Mouse (Mus musculus) kidney, adult 2 months (tissue): ENCODE measurements around the gene Traf3ip1. TPM values are rescaled to one million over a fixed set of nuclear protein-coding genes. Genes with fewer than 3 reads are reported as not detected.
A peak's percentile ranks its signal among the peaks of the same experiment; 100 is the strongest.

Source experiments
- DNase-seq: peaks from one replicate; pipeline ENCODE4 v3.0.0; 2021
- H3K27ac ChIP-seq: fragments of 200-500 bp; 2 replicates; pipeline ENCODE4 v1.5.1; 2012; ENCODE audit warnings: low read depth, low read length, control low read depth, inconsistent platforms; ENCODE audit not compliant: insufficient read depth
- H3K27me3 ChIP-seq: fragments of 200-500 bp; replicated peaks from 2 replicates; pipeline ENCODE4 v1.6.1; 2012; ENCODE audit warnings: mild to moderate bottlenecking, moderate library complexity, low read length, inconsistent platforms; ENCODE audit not compliant: control insufficient read depth, insufficient read depth
- H3K36me3 ChIP-seq: fragments of 200-500 bp; 2 replicates; pipeline ENCODE4 v1.6.1; 2012; ENCODE audit warnings: mild to moderate bottlenecking, moderate library complexity, low read length, inconsistent platforms; ENCODE audit not compliant: control insufficient read depth, insufficient read depth
- H3K4me1 ChIP-seq: fragments of 200-500 bp; 2 replicates; pipeline ENCODE4 v1.6.1; 2011; ENCODE audit warnings: low read length; ENCODE audit not compliant: control insufficient read depth, insufficient read depth
- H3K4me3 ChIP-seq: fragments of 200-500 bp; 2 replicates; pipeline ENCODE4 v1.5.1; 2011; ENCODE audit warnings: mild to moderate bottlenecking, low read depth, low read length, control low read depth; ENCODE audit not compliant: insufficient read depth
- CTCF ChIP-seq: fragments of 200-500 bp; conservative IDR thresholded peaks from 2 replicates; pipeline ENCODE4 v1.5.1; 2011; ENCODE audit warnings: low read depth, mild to moderate bottlenecking, control low read depth, low read length, moderate library complexity, mixed read lengths; ENCODE audit not compliant: insufficient read depth, insufficient read length
- POLR2A ChIP-seq: fragments of 200-500 bp; IDR thresholded peaks from one replicate; pipeline ENCODE4 v1.6.1; 2011; ENCODE audit warnings: low read depth, low read length, control low read depth
- WGBS: fragments of 180-500 bp; shearing (Covaris S2); methylation state at CpG from one replicate; pipeline ENCODE4 v1.1.7; 2018; 5-methylcytosine and 5-hydroxymethylcytosine counted together
- polyA plus RNA-seq: library from polyadenylated mRNA; depleted of rRNA; stranded (reverse); fragments of >200 nt; gene quantifications from 2 replicates; pipeline ENCODE4 v1.2.3, GENCODE M21; 2012

Gene Traf3ip1
- polyA plus RNA-seq, 1 experiment = 11.2 TPM

- TF ChIP-seq POLR2A (no peak), CTCF (no peak)
- Histone ChIP-seq H3K27ac (no peak overlapping the region), H3K36me3 (no peaks in the 10 kb centered on the region), H3K27me3 (no peaks in the 10 kb centered on the region), H3K4me1 (peaks cover 8% of the 10 kb centered on the region; the same call in 1 of the 2 replicates), H3K4me3 (peak overlapping the region; percentile 78)
- no peak for DNase-seq
- WGBS = 16% methylated on average over 15 of the region's 15 CpGs
Observed at GRCm38 (mm10) chr1:91541042-91541592, 46.7 kb downstream of the Traf3ip1 start.

- no peak overlapping the region for H3K27ac ChIP-seq
- DNase-seq = no peak
- TF ChIP-seq POLR2A (no peak), CTCF (no peak)
- 91% methylated on average over 4 of the region's 4 CpGs for whole genome bisulfite sequencing
- no peak overlapping the region for H3K4me3 ChIP-seq
- H3K36me3 ChIP-seq = 0 out of 2 replicates have a peak, but pooled peaks cover 1% of the 10 kb centered on the region
- no peaks in the 10 kb centered on the region for H3K27me3 ChIP-seq
- peaks cover 8% of the 10 kb centered on the region; the same call in 1 of the 2 replicates for H3K4me1 ChIP-seq
Observed at GRCm38 (mm10) chr1:91543974-91544373, 49.5 kb downstream of the Traf3ip1 start.

- WGBS = 89% methylated on average over 1 of the region's 1 CpGs
- H3K4me3 ChIP-seq = no peak overlapping the region
- H3K27ac ChIP-seq = no peak overlapping the region
- no peak for DNase-seq
- H3K27me3 ChIP-seq = no peaks in the 10 kb centered on the region
- H3K36me3 ChIP-seq = 0 out of 2 replicates have a peak, but pooled peaks cover 1% of the 10 kb centered on the region
- no peak for TF ChIP-seq POLR2A
- no peak for TF ChIP-seq CTCF
- no peaks in the 10 kb centered on the region; the same call in 1 of the 2 replicates for H3K4me1 ChIP-seq
Observed at GRCm38 (mm10) chr1:91545226-91545625, 50.8 kb downstream of the Traf3ip1 start.

GRCm38 (mm10) chr1:91547567-91547966 lies 53.1 kb downstream of the Traf3ip1 start:
- Histone ChIP-seq H3K27ac (no peak overlapping the region), H3K36me3 (0 out of 2 replicates have a peak, but pooled peaks cover 1% of the 10 kb centered on the region), H3K4me3 (no peak overlapping the region), H3K4me1 (no peaks in the 10 kb centered on the region), H3K27me3 (no peaks in the 10 kb centered on the region)
- no peak for TF ChIP-seq POLR2A
- TF ChIP-seq CTCF = no peak
- WGBS = 94% methylated on average over 5 of the region's 5 CpGs
- DNase-seq = no peak

- Histone ChIP-seq H3K36me3 (0 out of 2 replicates have a peak, but pooled peaks cover 1% of the 10 kb centered on the region), H3K4me3 (no peak overlapping the region), H3K27me3 (no peaks in the 10 kb centered on the region), H3K27ac (no peak overlapping the region), H3K4me1 (no peaks in the 10 kb centered on the region)
- 80% methylated on average over 2 of the region's 2 CpGs for WGBS
- no peak for TF ChIP-seq CTCF
- TF ChIP-seq POLR2A = no peak
- no peak for DNase-seq
Observed at GRCm38 (mm10) chr1:91549073-91549472, 54.6 kb downstream of the Traf3ip1 start.

GRCm38 (mm10) chr1:91557099-91557498 lies 62.7 kb downstream of the Traf3ip1 start:
- no peak for DNase-seq
- H3K4me1 ChIP-seq = no peaks in the 10 kb centered on the region
- H3K4me3 ChIP-seq = no peak overlapping the region
- H3K27me3 ChIP-seq = no peaks in the 10 kb centered on the region
- 68% methylated on average over 2 of the region's 2 CpGs for WGBS
- H3K27ac ChIP-seq = no peak overlapping the region
- H3K36me3 ChIP-seq = no peaks in the 10 kb centered on the region
- TF ChIP-seq CTCF (no peak), POLR2A (no peak)

- H3K27me3 ChIP-seq = no peaks in the 10 kb centered on the region
- 76% methylated on average over 6 of the region's 6 CpGs for WGBS
- TF ChIP-seq POLR2A = no peak
- TF ChIP-seq CTCF = no peak
- no peaks in the 10 kb centered on the region for H3K4me1 ChIP-seq
- H3K27ac ChIP-seq = no peak overlapping the region
- H3K36me3 ChIP-seq = no peaks in the 10 kb centered on the region
- DNase-seq = no peak
- H3K4me3 ChIP-seq = no peak overlapping the region
Observed at GRCm38 (mm10) chr1:91561226-91561625, 66.8 kb downstream of the Traf3ip1 start.
